Mouse (Mus musculus): ENCODE results near the gene Olfr1419.

- TF ChIP-seq CTCF (IDR thresholded peaks at IDR 0.05 in 2 of 3, conservative IDR thresholded peaks at IDR 0.05 in 1 of 3; ENCODE audit: control insufficient read depth in 1 of 3, insufficient read depth in 1 of 3, low read depth in 2 of 3, low read length in 3 of 3, poor library complexity in 1 of 3, severe bottlenecking in 1 of 3) = no peak
- no peak for TF ChIP-seq UBTF (IDR thresholded peaks at IDR 0.05; ENCODE audit: borderline replicate concordance, insufficient read depth, low read depth, low read length)
- TF ChIP-seq TAL1 (IDR thresholded peaks at IDR 0.05; ENCODE audit: low read length) = no peak
- TF ChIP-seq USF1 (IDR thresholded peaks at IDR 0.05; ENCODE audit: low read depth, low read length) = no peak
- TF ChIP-seq CHD2 (IDR thresholded peaks at IDR 0.05; ENCODE audit: low read length) = no peak
- no peak for TF ChIP-seq EP300 (IDR thresholded peaks at IDR 0.05; ENCODE audit: low read depth in 1 of 2, low read length in 2 of 2)
- no peak for TF ChIP-seq SIN3A (IDR thresholded peaks at IDR 0.05; ENCODE audit: low read length)
- TF ChIP-seq NELFE (IDR thresholded peaks at IDR 0.05; ENCODE audit: low read depth, low read length) = no peak
- TF ChIP-seq GATA1 (IDR thresholded peaks at IDR 0.05; ENCODE audit: low read depth, low read length) = no peak
- no peak for TF ChIP-seq POLR2A (IDR thresholded peaks at IDR 0.05; ENCODE audit: control insufficient read depth in 1 of 2, insufficient read depth in 1 of 2, low read depth in 1 of 2, low read length in 2 of 2, poor library complexity in 1 of 2)
- TF ChIP-seq RAD21 (IDR thresholded peaks at IDR 0.05; ENCODE audit: low read depth, low read length) = no peak
- TF ChIP-seq KAT2A (conservative IDR thresholded peaks at IDR 0.05; ENCODE audit: low read depth, low read length) = no peak
- TF ChIP-seq TBP (IDR thresholded peaks at IDR 0.05; ENCODE audit: low read depth, low read length) = no peak
- no peak for TF ChIP-seq MAX (IDR thresholded peaks at IDR 0.05; ENCODE audit: low read length)
Measured at GRCm38 (mm10) chr19:11875006-11875405, at the start of gene Olfr1419.
